Comparison of ENCODE assay signal across 8 mouse cellular contexts in genomic region chr10:91182291-91182990, GRCm38 (mm10). TPM values are rescaled to one million over a fixed set of nuclear protein-coding genes. Genes with fewer than 3 reads are reported as not detected.
DNase-seq lines count a peak whose midpoint lies in the region; ATAC-seq and TF ChIP-seq lines count a peak whose summit lies in the region.

No protein-coding gene starts in this region.

- H3K27ac ChIP-seq in embryonic facial prominence, embryonic 11.5 days (replicated peaks; ENCODE audit: low read depth, low read length) = peak overlapping the region; percentile 96
- peak overlapping the region; percentile 97 for H3K27ac ChIP-seq in hindbrain, embryonic 12.5 days
- H3K27ac ChIP-seq in lung, postnatal 0 days (ENCODE audit: low read length) = peak overlapping the region; percentile 94
- peak overlapping the region; percentile 99 for H3K27ac ChIP-seq in stomach, postnatal 0 days (replicated peaks)

- no peaks in the 10 kb centered on the region for H3K4me1 ChIP-seq in embryonic facial prominence, embryonic 11.5 days (ENCODE audit: control insufficient read depth, insufficient read depth, low read length)
- peaks cover 25% of the 10 kb centered on the region for H3K4me1 ChIP-seq in hindbrain, embryonic 12.5 days
- H3K4me1 ChIP-seq in lung, postnatal 0 days (ENCODE audit: insufficient read depth, low read depth, low read length) = peaks cover 12% of the 10 kb centered on the region; the same call in 1 of the 2 replicates
- H3K4me1 ChIP-seq in stomach, postnatal 0 days (replicated peaks; ENCODE audit: control insufficient read depth, insufficient read depth) = peaks cover 5% of the 10 kb centered on the region; the same call in 1 of the 2 replicates

- no peaks in the 10 kb centered on the region for H3K36me3 ChIP-seq in embryonic facial prominence, embryonic 11.5 days (replicated peaks; ENCODE audit: control insufficient read depth, insufficient read depth, low read depth, low read length)
- H3K36me3 ChIP-seq in hindbrain, embryonic 12.5 days = no peaks in the 10 kb centered on the region
- no peaks in the 10 kb centered on the region for H3K36me3 ChIP-seq in lung, postnatal 0 days (ENCODE audit: insufficient read depth, low read length)
- no peaks in the 10 kb centered on the region for H3K36me3 ChIP-seq in stomach, postnatal 0 days (ENCODE audit: control insufficient read depth, insufficient read depth, low read length)

- peak overlapping the region; percentile 38 for H3K9ac ChIP-seq in embryonic facial prominence, embryonic 11.5 days (replicated peaks; ENCODE audit: low read length)
- H3K9ac ChIP-seq in hindbrain, embryonic 12.5 days = peak overlapping the region; percentile 64
- H3K9ac ChIP-seq in lung, postnatal 0 days (replicated peaks; ENCODE audit: low read depth) = peak overlapping the region; percentile 52
- peak overlapping the region; percentile 72 for H3K9ac ChIP-seq in stomach, postnatal 0 days (ENCODE audit: low read length)

- DNase-seq in cerebellum, adult 18-20 months = peak; percentile 32 to 37
- no peak for DNase-seq in cerebellum, adult 8-10 months
- DNase-seq in A20 (ENCODE audit: low read depth, low spot score) = peak; percentile 86
- DNase-seq in embryonic facial prominence, embryonic 11.5 days (ENCODE audit: low spot score) = peak; percentile 71
- DNase-seq in lung, postnatal 0 days (ENCODE audit: low spot score) = peak; percentile 56
- peak; percentile 16 for DNase-seq in stomach, postnatal 0 days (ENCODE audit: low spot score)

- peak overlapping the region; percentile 44 for H3K4me2 ChIP-seq in embryonic facial prominence, embryonic 11.5 days (ENCODE audit: low read depth, low read length)
- peak overlapping the region; percentile 54 for H3K4me2 ChIP-seq in hindbrain, embryonic 12.5 days (replicated peaks)
- peak overlapping the region; percentile 60 for H3K4me2 ChIP-seq in lung, postnatal 0 days (replicated peaks; ENCODE audit: low read depth, low read length)
- peak overlapping the region; percentile 51 for H3K4me2 ChIP-seq in stomach, postnatal 0 days (replicated peaks; ENCODE audit: low read depth)

- no peak for ATAC-seq in embryonic facial prominence, embryonic 11.5 days (replicated peaks; ENCODE audit: insufficient number of reproducible peaks, low FRiP score, low TSS enrichment, low read depth)
- ATAC-seq in hindbrain, embryonic 12.5 days (ENCODE audit: low FRiP score) = no peak
- ATAC-seq in lung, postnatal 0 days = no peak
- no peak for ATAC-seq in stomach, postnatal 0 days (ENCODE audit: low FRiP score, low TSS enrichment)
- no peak for ATAC-seq in monocyte, adult 5-6 weeks (replicated peaks; ENCODE audit: insufficient number of reproducible peaks, low FRiP score, low TSS enrichment, poor library complexity, severe bottlenecking)

- H3K4me3 ChIP-seq in embryonic facial prominence, embryonic 11.5 days (ENCODE audit: low read depth, low read length) = peak overlapping the region; percentile 35
- H3K4me3 ChIP-seq in hindbrain, embryonic 12.5 days = peak overlapping the region; percentile 51
- H3K4me3 ChIP-seq in lung, postnatal 0 days (ENCODE audit: low read depth, low read length) = peak overlapping the region; percentile 48
- peak overlapping the region; percentile 54 for H3K4me3 ChIP-seq in stomach, postnatal 0 days (ENCODE audit: low read depth, low read length)

- H3K27me3 ChIP-seq in embryonic facial prominence, embryonic 11.5 days (ENCODE audit: control insufficient read depth, insufficient read depth, low read length) = no peaks in the 10 kb centered on the region
- no peaks in the 10 kb centered on the region for H3K27me3 ChIP-seq in hindbrain, embryonic 12.5 days
- no peaks in the 10 kb centered on the region for H3K27me3 ChIP-seq in lung, postnatal 0 days (replicated peaks; ENCODE audit: insufficient read depth, low read length)
- no peaks in the 10 kb centered on the region for H3K27me3 ChIP-seq in stomach, postnatal 0 days (ENCODE audit: control insufficient read depth, insufficient read depth, low read length)

- TF ChIP-seq EP300 in lung, postnatal 0 days (IDR thresholded peaks at IDR 0.05) = no peak
- TF ChIP-seq EP300 in stomach, postnatal 0 days (optimal IDR thresholded peaks at IDR 0.05) = peak; percentile 3

- no peaks in the 10 kb centered on the region for H3K9me3 ChIP-seq in embryonic facial prominence, embryonic 11.5 days (replicated peaks; ENCODE audit: control insufficient read depth, low read length)
- no peaks in the 10 kb centered on the region for H3K9me3 ChIP-seq in hindbrain, embryonic 12.5 days (replicated peaks)
- no peaks in the 10 kb centered on the region for H3K9me3 ChIP-seq in lung, postnatal 0 days (ENCODE audit: low read length)
- H3K9me3 ChIP-seq in stomach, postnatal 0 days (ENCODE audit: control insufficient read depth, low read length) = no peaks in the 10 kb centered on the region

- TF ChIP-seq CTCF in lung, postnatal 0 days (IDR thresholded peaks at IDR 0.05) = no peak
- no peak for TF ChIP-seq CTCF in stomach, postnatal 0 days (IDR thresholded peaks at IDR 0.05; ENCODE audit: low read depth)

- WGBS in embryonic facial prominence, embryonic 11.5 days = 1% methylated on average over 16 of the region's 16 CpGs
- WGBS in hindbrain, embryonic 12.5 days = 2% methylated on average over 16 of the region's 16 CpGs
- 2% methylated on average over 16 of the region's 16 CpGs for WGBS in lung, postnatal 0 days
- under 1% methylated on average over 16 of the region's 16 CpGs for WGBS in stomach, postnatal 0 days

RNA-seq across cellular contexts. Expression of gene Tmpo, which starts 1.3 kb away (rescaled TPM):
- polyA plus RNA-seq in embryonic facial prominence, embryonic 11.5 days (2014; fragmentation: Nextera tagmentation; extraction: Ambion mirVana) = 343 and 401 TPM in 2 replicates
- 298 and 322 TPM in 2 replicates for polyA plus RNA-seq in hindbrain, embryonic 12.5 days (2016; fragmentation: Nextera tagmentation; extraction: Ambion mirVana)
- polyA plus RNA-seq in lung, postnatal 0 days (2015; fragmentation: Nextera tagmentation; extraction: Ambion mirVana) = 53.3 and 67.4 TPM in 2 replicates
- polyA plus RNA-seq in stomach, postnatal 0 days (2015; fragmentation: Nextera tagmentation; extraction: Ambion mirVana) = 57.1 and 59.6 TPM in 2 replicates
- 237 to 305 TPM (median 300 TPM) in 3 replicates for total RNA-seq in monocyte, adult 5-6 weeks (2017)

RNA-seq across cellular contexts. Expression of gene Slc25a3, which starts 58.6 kb away (rescaled TPM):
- polyA plus RNA-seq in embryonic facial prominence, embryonic 11.5 days (2014; fragmentation: Nextera tagmentation; extraction: Ambion mirVana) = 421 and 443 TPM in 2 replicates
- 386 and 390 TPM in 2 replicates for polyA plus RNA-seq in hindbrain, embryonic 12.5 days (2016; fragmentation: Nextera tagmentation; extraction: Ambion mirVana)
- polyA plus RNA-seq in lung, postnatal 0 days (2015; fragmentation: Nextera tagmentation; extraction: Ambion mirVana) = 336 and 358 TPM in 2 replicates
- polyA plus RNA-seq in stomach, postnatal 0 days (2015; fragmentation: Nextera tagmentation; extraction: Ambion mirVana) = 523 and 539 TPM in 2 replicates
- total RNA-seq in monocyte, adult 5-6 weeks (2017) = 191 to 312 TPM (median 245 TPM) in 3 replicates
